Mouse (Mus musculus) gastrocnemius, postnatal 4 days (tissue): ENCODE results near the gene Gm45711. TPM values are rescaled to one million over a fixed set of nuclear protein-coding genes. Genes with fewer than 3 reads are reported as not detected.
"Not testable (repeated sequence)": the region's sequence is repeated elsewhere in the genome, so short reads cannot be mapped to it uniquely, and the experiment has no call there.

Experiments used
- DNase-seq, 2 experiments: peaks; one replicate each; pipeline ENCODE4 v3.0.0; 2021 to 2022; ENCODE audit warnings: low spot score in 2 of 2, mixed read lengths in 2 of 2
- total RNA-seq, 2 experiments: library from RNA; stranded (reverse); gene quantifications; 2 replicates each; pipeline ENCODE4 v1.2.3; 2021

Gm45711 gene
- total RNA-seq, 2 experiments from 2014 or later: not detected

- DNase-seq: not testable (repeated sequence)
These were observed 12.0 kb upstream of the Gm45711 start, which contains the start of gene Cmtm2b for GRCm38 (mm10) chr8:104321930-104322329. Gene Cmtm2b (plus strand): TSS chr8:104322230.

- DNase-seq: not testable (repeated sequence)
These were observed 11.4 kb upstream of the Gm45711 start, which contains the start of gene Gm11020 for GRCm38 (mm10) chr8:104321267-104321666. Gene Gm11020 (plus strand): TSS chr8:104321567.

GRCm38 (mm10) chr8:104313311-104313710 is 3.4 kb upstream of the Gm45711 start:
- DNase-seq: no peak

- not testable (repeated sequence) for DNase-seq
These were observed 2.1 kb upstream of the Gm45711 start for GRCm38 (mm10) chr8:104312023-104312422.

GRCm38 (mm10) chr8:104308341-104308740 is 1.5 kb downstream of the Gm45711 start:
- not testable (repeated sequence) for DNase-seq

- no peak for DNase-seq
These were observed 4.9 kb downstream of the Gm45711 start for GRCm38 (mm10) chr8:104304962-104305361.

- not testable (repeated sequence) for DNase-seq
These were observed 7.3 kb downstream of the Gm45711 start for GRCm38 (mm10) chr8:104302536-104302935.

- DNase-seq: not testable (repeated sequence)
These were observed 8.3 kb downstream of the Gm45711 start for GRCm38 (mm10) chr8:104301577-104301976.

GRCm38 (mm10) chr8:104294396-104294795 is 15.5 kb downstream of the Gm45711 start:
- no peak for DNase-seq

GRCm38 (mm10) chr8:104293081-104293480 is 16.8 kb downstream of the Gm45711 start, which contains the start of gene Cmtm2a:
Gene Cmtm2a (minus strand): TSS chr8:104293181.
- DNase-seq: not testable (repeated sequence)

GRCm38 (mm10) chr8:104268937-104269440 is 40.9 kb downstream of the Gm45711 start:
- DNase-seq: no peak

GRCm38 (mm10) chr8:104268368-104268767 is 41.5 kb downstream of the Gm45711 start:
- DNase-seq: no peak

- DNase-seq: not testable (repeated sequence)
These were observed 45.5 kb downstream of the Gm45711 start for GRCm38 (mm10) chr8:104264271-104264935.

- not testable (repeated sequence) for DNase-seq
These were observed 48.1 kb downstream of the Gm45711 start for GRCm38 (mm10) chr8:104261802-104262201.

GRCm38 (mm10) chr8:104253016-104253415 is 56.9 kb downstream of the Gm45711 start:
- DNase-seq: no peak

GRCm38 (mm10) chr8:104251461-104251860 is 58.4 kb downstream of the Gm45711 start:
- no peak for DNase-seq

GRCm38 (mm10) chr8:104250439-104251367 is 59.2 kb downstream of the Gm45711 start, which contains the start of gene Cklf:
Gene Cklf (plus strand): TSS chr8:104250861.
- DNase-seq: peak; percentile 68 to 82

- no peak for DNase-seq
These were observed 60.4 kb downstream of the Gm45711 start for GRCm38 (mm10) chr8:104249442-104249996.

GRCm38 (mm10) chr8:104248276-104248675 is 61.6 kb downstream of the Gm45711 start, which contains the start of gene Tk2:
Gene Tk2 (minus strand): TSS chr8:104248558.
- DNase-seq: peak; percentile 55 to 78

- no peak for DNase-seq
These were observed 62.0 kb downstream of the Gm45711 start for GRCm38 (mm10) chr8:104247908-104248275.
